Mouse (Mus musculus): ENCODE data around the gene Gtpbp10.

Gene Gtpbp10

DNA sequence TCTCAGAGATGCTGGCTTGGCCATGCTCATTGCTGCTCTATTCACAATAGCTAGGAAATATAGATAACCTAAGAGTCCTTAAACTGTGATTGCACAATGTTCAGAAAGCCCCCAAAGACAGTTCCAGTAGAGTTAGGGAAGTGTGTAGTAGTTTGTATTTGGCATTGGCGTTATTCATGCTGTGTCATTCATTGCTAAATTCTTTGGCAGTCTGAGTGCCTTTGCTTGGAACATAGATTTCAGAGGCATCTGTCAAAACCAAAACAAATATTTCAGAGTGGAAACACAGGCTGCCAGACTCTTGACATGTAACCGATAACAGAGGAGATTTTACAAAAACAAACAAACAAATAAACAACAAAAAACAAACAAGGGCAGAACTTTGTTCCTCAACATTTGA, 57.8 kb downstream of the Gtpbp10 start:
- in situ Hi-C loops (cut with MboI; ENCODE audit: unreplicated experiment in 2 of 2): no loop called here

DNA sequence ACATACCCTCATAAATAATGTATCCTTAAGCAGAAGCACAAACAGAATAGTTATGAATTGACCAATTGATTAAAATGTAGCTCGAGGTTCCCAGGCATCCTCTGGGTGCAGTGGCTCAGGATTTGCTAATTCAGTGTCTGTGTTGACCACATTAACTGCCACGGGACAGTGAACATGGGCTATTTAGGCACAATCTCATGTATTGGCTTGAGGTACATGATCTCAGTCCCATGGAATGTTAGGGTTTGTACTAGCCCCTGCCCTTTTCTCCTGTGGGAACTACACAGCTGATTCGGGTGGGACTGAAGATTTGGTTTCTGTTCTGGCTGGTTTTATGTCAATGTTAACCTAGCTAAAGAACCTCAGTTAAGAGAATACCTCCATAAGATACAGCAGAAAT, 62.9 kb downstream of the Gtpbp10 start:
- in situ Hi-C loops (cut with MboI; ENCODE audit: unreplicated experiment in 2 of 2): loop anchor here (5.0 to 10.0 kb wide), 2 partner anchors 256 to 258 kb away; no protein-coding TSS in a partner anchor

DNA sequence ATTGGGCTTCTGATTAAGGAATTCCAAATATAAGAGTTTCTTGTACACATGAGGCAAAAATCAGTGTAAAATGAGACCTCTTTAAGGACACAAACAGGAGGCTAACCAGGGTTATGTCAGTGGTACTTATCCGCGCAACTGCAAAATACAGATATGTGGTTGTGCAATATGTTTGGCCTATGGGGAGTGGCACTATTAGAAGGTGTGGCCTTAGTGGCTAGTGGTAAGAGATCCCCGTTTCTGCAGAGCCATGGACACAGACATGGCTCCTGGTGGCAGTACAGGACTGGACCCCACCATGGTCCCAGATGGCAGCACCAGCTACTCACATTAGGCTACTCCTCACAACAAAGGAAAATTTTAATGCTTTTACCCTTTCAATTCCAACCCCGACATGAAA, 64.3 kb downstream of the Gtpbp10 start:
- in situ Hi-C loops (cut with MboI; ENCODE audit: unreplicated experiment in 2 of 2): loop anchor here (5.0 to 10.0 kb wide), 2 partner anchors 257 to 260 kb away; no protein-coding TSS in a partner anchor

GRCm38 (mm10) chr5:5494269-5495005, 64.9 kb downstream of the Gtpbp10 start:
- in situ Hi-C loops (cut with MboI; ENCODE audit: unreplicated experiment in 2 of 2): loop anchor here (5.0 to 10.0 kb wide), 2 partner anchors 258 to 260 kb away; no protein-coding TSS in a partner anchor

GRCm38 (mm10) chr5:5492163-5492562, 67.2 kb downstream of the Gtpbp10 start:
- in situ Hi-C loops (cut with MboI; ENCODE audit: unreplicated experiment in 2 of 2): loop anchor here in 1 of 2 experiments (10.0 kb wide), 1 partner anchor 263 kb away; no protein-coding TSS in a partner anchor
